Mouse (Mus musculus) midbrain, embryonic 15.5 days (tissue): ENCODE data around the gene Rab40c. TPM values are rescaled to one million over a fixed set of nuclear protein-coding genes. Genes with fewer than 3 reads are reported as not detected.

Source experiments
- ATAC-seq: fragments of 200-750 bp; cut with Nextera tagmentation; replicated peaks from 2 replicates; pipeline ENCODE4 v1.8.0; 2017; ENCODE audit warnings: moderate TSS enrichment
- H3K27ac ChIP-seq: fragments of 300-500 bp; sonication (generic); 2 replicates; pipeline ENCODE4 v1.5.1; 2015; ENCODE audit warnings: mild to moderate bottlenecking, inconsistent platforms
- H3K27me3 ChIP-seq: fragments of 300-500 bp; sonication (generic); replicated peaks from 2 replicates; pipeline ENCODE4 v1.6.1; 2015; ENCODE audit warnings: inconsistent platforms
- H3K36me3 ChIP-seq: fragments of 300-500 bp; sonication (generic); replicated peaks from 2 replicates; pipeline ENCODE4 v1.6.1; 2015; ENCODE audit warnings: inconsistent platforms
- H3K4me1 ChIP-seq: fragments of 300-500 bp; sonication (generic); 2 replicates; pipeline ENCODE4 v1.6.1; 2015; ENCODE audit warnings: inconsistent platforms
- H3K4me2 ChIP-seq: fragments of 300-500 bp; sonication (generic); 2 replicates; pipeline ENCODE4 v1.6.1; 2015; ENCODE audit warnings: inconsistent platforms, mild to moderate bottlenecking, moderate library complexity
- H3K4me3 ChIP-seq: fragments of 300-500 bp; sonication (generic); 2 replicates; pipeline ENCODE4 v1.5.1; 2015; ENCODE audit warnings: mild to moderate bottlenecking, inconsistent platforms
- H3K9ac ChIP-seq: fragments of 300-500 bp; sonication (generic); 2 replicates; pipeline ENCODE4 v1.6.1; 2015; ENCODE audit warnings: mild to moderate bottlenecking, inconsistent platforms
- H3K9me3 ChIP-seq: fragments of 300-500 bp; sonication (generic); 2 replicates; pipeline ENCODE4 v1.6.1; 2016; ENCODE audit warnings: inconsistent platforms
- WGBS: fragments of 180-500 bp; shearing (Covaris S2); methylation state at CpG from one replicate; pipeline ENCODE4 v1.1.7; 2015; ENCODE audit warnings: mixed read lengths; 5-methylcytosine and 5-hydroxymethylcytosine counted together
- polyA plus RNA-seq: library from polyadenylated mRNA; unstranded; fragments of >200 nt; fragmentation: Nextera tagmentation; extraction: Ambion mirVana; gene quantifications from 2 replicates; pipeline ENCODE4 v1.2.1, GENCODE M21; 2015

Gene Rab40c
- polyA plus RNA-seq: 56.7 and 57.5 TPM in 2 replicates

DNA sequence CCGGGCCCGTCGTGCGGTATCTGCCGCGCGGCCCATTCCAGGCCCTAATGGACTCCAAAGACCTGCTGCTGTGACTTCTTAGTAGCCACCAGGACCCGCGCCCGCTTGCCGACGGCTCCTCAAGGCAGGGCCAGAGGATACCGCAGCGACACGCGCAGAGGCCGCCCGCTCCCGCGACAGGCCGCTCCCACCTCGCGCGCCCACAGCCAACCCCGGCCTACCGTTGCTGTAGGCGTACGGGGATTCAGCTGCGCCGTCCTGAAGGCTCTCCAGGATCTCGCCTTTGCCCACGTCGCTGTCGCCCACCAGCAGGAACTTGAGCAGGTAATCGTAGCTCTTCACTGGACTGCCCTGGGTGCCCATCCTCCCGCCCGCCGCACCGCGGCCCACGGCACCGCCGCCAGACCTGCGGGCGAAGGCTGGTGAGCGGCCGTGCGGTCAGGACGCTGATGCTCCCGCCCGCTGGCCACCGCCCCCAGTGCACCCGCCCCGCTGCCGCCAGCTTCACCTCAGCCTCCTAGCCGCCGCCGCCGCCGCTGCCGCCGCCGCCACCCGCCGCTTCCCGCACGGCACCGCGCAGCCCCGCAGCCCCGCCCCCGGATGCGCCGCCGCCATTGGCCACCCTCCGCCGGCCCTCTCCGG is at the start of gene Rab40c:
Gene Rab40c (minus strand): TSS at position 584 of the 642 bp plus-strand sequence.
- no peaks in the 10 kb centered on the region for H3K36me3 ChIP-seq
- peak within 1 kb of the TSS; percentile 81 for H3K4me2 ChIP-seq
- WGBS: under 1% methylated on average over 67 of the region's 78 CpGs
- ATAC-seq: peak; percentile 20
- no peaks in the 10 kb centered on the region for H3K9me3 ChIP-seq
- H3K4me1 ChIP-seq: peaks cover 23% of the 10 kb centered on the region
- H3K27ac ChIP-seq: peak within 1 kb of the TSS; percentile 91
- H3K9ac ChIP-seq: peak within 1 kb of the TSS; percentile 84
- peak within 1 kb of the TSS; percentile 97 for H3K4me3 ChIP-seq
- H3K27me3 ChIP-seq: no peaks in the 10 kb centered on the region

DNA sequence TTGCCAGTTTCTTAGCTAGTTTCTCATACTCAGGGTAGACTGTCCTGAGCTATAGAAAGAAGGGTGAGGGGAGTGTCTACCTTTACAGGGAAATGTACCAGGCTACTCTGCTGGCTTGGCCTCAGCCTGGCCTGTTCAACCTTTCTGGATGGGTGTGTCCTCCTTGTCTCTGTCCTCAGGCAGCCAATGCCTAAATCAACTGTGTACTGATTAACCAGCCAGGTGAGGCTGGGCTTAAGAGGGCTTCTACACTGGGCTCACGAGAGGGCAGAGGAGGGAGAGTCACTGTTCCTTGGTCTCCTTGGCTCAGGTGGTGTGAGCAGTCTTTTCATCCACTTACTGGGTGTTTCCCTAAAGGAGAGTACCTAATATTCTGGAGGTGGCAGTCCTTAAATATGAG is 48.6 kb upstream of the Rab40c start:
- no peak overlapping the region for H3K4me2 ChIP-seq
- H3K27ac ChIP-seq: no peak overlapping the region
- no peak overlapping the region for H3K9ac ChIP-seq
- H3K36me3 ChIP-seq: peaks cover 7% of the 10 kb centered on the region; the same call in 1 of the 2 replicates
- H3K27me3 ChIP-seq: no peaks in the 10 kb centered on the region
- ATAC-seq: no peak
- no peak overlapping the region for H3K4me3 ChIP-seq
- H3K4me1 ChIP-seq: no peaks in the 10 kb centered on the region
- H3K9me3 ChIP-seq: no peaks in the 10 kb centered on the region
- WGBS: 90% methylated on average over 1 of the region's 1 CpGs

DNA sequence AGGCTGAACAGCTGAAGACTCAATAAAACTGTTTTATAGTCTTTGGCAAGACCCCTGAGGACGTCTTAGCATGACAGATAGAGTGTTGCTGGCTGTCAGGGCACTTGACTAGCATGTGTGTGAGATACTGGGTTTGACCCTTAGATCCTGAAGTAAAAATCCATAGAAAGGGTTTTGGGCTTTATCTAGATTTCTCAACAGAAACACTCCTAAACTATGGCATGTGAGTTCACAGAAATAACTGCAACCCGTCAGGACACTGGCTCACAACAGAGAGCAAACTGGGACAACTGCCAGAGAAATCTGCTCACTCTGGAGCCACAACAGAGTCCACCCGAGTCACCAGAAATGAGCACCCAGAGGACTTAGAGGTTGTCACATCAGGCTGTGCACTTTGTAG is 48.1 kb upstream of the Rab40c start:
- H3K4me2 ChIP-seq: no peak overlapping the region
- 83% methylated on average over 3 of the region's 3 CpGs for WGBS
- H3K9me3 ChIP-seq: no peaks in the 10 kb centered on the region
- ATAC-seq: no peak
- no peaks in the 10 kb centered on the region for H3K27me3 ChIP-seq
- no peak overlapping the region for H3K27ac ChIP-seq
- no peaks in the 10 kb centered on the region for H3K4me1 ChIP-seq
- no peak overlapping the region for H3K9ac ChIP-seq
- peaks cover 7% of the 10 kb centered on the region; the same call in 1 of the 2 replicates for H3K36me3 ChIP-seq
- H3K4me3 ChIP-seq: no peak overlapping the region

DNA sequence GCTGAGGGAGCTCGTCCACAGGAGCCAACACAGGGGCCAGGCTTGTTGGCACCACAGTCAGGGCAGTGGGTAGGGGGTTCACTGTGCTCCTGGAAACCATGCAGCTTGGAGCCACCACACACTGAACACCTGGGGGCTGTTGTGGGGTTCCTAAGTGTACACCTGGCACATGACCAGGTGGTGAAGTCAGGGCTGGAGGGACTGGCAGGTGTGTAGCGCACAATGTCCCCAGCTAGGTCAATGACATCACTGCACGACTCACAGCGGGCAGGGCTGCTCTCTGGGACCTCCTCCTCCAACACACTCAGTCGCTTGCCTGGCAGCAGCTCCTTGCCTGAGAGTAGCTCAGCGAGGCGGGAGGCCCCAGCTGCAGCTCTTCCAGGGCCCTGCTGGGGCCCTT is 44.7 kb upstream of the Rab40c start:
- Histone ChIP-seq H3K36me3 (peaks cover 11% of the 10 kb centered on the region; the same call in 1 of the 2 replicates), H3K4me2 (no peak overlapping the region), H3K4me1 (no peaks in the 10 kb centered on the region), H3K9me3 (no peaks in the 10 kb centered on the region), H3K9ac (no peak overlapping the region), H3K27ac (no peak overlapping the region), H3K27me3 (no peaks in the 10 kb centered on the region), H3K4me3 (no peak overlapping the region)
- WGBS: 88% methylated on average over 7 of the region's 7 CpGs
- ATAC-seq: no peak

DNA sequence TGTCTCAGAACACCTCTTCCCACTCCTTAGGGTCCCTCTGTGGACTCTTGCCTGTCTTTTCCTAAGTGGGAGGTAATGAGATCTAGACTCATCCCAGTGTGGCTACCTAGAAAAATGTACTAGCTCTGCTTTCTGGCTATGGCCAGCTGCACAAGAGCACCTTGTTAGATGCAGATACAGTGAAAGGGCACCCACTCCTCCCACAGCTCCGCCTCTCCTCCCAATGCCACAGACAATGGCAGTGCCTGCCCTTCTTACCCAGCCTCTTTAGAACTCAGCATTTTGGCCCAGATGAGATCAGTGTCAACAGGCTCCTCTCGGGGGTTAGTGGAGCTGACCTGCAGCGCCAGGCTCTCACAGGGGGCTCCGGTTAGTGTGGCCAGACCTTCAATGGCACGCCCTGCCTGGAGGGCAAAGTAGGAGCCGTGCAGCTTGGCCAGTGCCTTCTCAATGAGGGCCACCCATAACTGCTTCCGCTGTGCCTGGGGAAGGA is 42.9 kb upstream of the Rab40c start:
- WGBS: 95% methylated on average over 7 of the region's 7 CpGs
- H3K9me3 ChIP-seq: no peaks in the 10 kb centered on the region
- no peak overlapping the region for H3K4me2 ChIP-seq
- no peaks in the 10 kb centered on the region for H3K4me1 ChIP-seq
- no peak for ATAC-seq
- H3K36me3 ChIP-seq: peaks cover 11% of the 10 kb centered on the region; the same call in 1 of the 2 replicates
- H3K4me3 ChIP-seq: no peak overlapping the region
- H3K27ac ChIP-seq: no peak overlapping the region
- no peaks in the 10 kb centered on the region for H3K27me3 ChIP-seq
- H3K9ac ChIP-seq: no peak overlapping the region

DNA sequence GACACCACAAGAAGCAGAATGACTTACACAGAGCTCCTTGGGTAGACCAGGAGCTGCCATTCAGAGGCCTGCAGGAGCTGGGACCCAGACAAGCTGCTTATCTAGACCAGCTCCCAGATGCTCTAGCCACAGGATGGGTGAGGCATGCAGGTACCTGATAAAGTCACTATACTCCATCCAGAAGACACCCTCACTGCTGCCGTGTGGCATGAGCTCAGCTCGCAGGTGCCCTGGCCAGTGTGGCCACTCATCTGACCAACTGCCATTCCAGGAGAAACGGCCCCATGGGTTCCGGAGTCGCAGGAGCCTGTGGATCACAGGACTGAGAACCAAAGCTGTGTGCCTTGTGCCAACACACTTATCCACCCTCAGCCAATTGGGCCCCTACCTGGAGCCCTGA is 42.0 kb upstream of the Rab40c start:
- no peak overlapping the region for H3K4me2 ChIP-seq
- no peak overlapping the region for H3K4me3 ChIP-seq
- no peaks in the 10 kb centered on the region for H3K27me3 ChIP-seq
- no peak for ATAC-seq
- peaks cover 11% of the 10 kb centered on the region; the same call in 1 of the 2 replicates for H3K36me3 ChIP-seq
- H3K4me1 ChIP-seq: no peaks in the 10 kb centered on the region
- H3K9me3 ChIP-seq: no peaks in the 10 kb centered on the region
- WGBS: 94% methylated on average over 5 of the region's 5 CpGs
- H3K27ac ChIP-seq: no peak overlapping the region
- no peak overlapping the region for H3K9ac ChIP-seq

DNA sequence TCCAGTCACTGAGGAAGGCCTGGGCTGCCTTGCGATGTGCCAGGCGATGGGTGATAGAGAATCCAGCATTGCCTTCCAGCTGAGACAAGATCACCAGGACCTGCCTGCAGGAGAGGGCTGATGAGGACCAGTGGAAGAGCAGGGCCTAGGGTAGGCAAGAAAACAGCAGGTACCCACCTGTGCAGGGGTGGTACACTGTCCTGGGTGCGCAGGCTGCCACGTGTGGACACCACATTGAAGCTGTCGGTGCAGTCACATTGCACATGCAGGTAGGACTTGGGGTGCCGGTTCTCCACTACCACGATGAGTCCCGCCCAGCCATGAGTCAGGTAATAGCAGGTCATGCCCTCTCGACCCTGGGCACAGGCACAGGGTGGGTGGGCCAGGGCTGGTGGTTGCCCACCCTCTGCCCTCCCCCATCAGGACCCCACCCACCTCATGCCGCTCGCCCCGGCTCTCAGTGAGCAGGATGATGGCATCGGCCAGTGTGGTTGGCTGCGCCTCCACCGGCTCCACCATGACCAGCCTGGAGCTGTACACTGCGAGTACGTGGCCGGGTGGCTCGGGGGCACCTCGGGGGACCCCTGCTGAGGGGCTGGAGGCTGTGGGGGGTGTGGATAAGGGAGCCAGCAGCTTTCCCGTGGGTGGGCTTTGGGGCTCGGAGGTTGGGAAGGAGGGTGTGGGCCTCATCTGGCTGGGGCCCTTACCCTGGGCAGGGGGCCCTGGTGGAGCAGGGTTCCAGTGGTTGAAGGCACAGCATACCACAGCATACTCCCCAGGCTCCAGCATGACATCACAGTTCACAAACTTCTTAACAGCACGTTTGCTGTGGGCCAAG is 40.3 kb upstream of the Rab40c start:
- no peak for ATAC-seq
- Histone ChIP-seq H3K4me3 (no peak overlapping the region), H3K9me3 (no peaks in the 10 kb centered on the region), H3K4me1 (no peaks in the 10 kb centered on the region), H3K9ac (no peak overlapping the region), H3K27me3 (no peaks in the 10 kb centered on the region), H3K36me3 (peaks cover 11% of the 10 kb centered on the region; the same call in 1 of the 2 replicates), H3K4me2 (no peak overlapping the region), H3K27ac (no peak overlapping the region)
- WGBS: 93% methylated on average over 23 of the region's 23 CpGs

DNA sequence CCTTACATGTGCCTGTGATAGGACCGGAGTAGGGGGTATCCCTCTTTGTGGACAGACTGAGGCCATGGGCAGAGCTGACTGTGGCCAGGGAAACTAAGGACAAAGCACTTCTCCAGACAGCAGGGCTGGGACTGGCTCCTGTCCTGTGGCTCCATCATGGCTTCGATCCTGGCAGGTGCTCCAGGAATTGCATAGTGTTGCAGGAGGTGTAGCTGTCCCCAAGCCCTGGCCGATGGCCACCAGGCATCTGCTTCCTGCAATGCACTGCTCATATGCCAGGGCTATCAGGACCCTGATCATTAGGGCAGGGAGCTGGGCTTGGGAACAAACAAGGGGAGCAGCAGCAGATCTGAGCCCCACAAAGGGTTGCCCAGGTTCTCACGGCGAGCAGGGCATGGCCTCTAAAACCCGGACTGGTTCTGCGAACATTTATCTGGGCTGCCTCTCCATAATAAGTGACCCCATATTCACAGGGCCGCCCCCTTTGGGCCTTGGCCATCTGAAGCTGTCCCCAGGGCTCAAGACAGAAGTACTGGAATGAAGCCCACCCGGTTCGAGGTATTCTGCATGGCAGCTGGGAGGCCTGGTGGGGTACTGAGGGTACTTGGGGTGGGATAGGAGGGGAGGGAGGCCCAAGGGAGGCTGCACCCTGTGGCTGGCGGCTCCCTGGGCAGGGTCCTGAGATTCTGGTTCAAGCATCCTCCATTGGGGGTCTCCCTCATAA is 39.4 kb upstream of the Rab40c start:
- ATAC-seq: no peak
- no peak overlapping the region for H3K27ac ChIP-seq
- H3K4me1 ChIP-seq: no peaks in the 10 kb centered on the region
- H3K9me3 ChIP-seq: no peaks in the 10 kb centered on the region
- no peak overlapping the region for H3K4me3 ChIP-seq
- no peak overlapping the region for H3K4me2 ChIP-seq
- H3K9ac ChIP-seq: no peak overlapping the region
- 91% methylated on average over 11 of the region's 11 CpGs for WGBS
- peaks cover 9% of the 10 kb centered on the region; the same call in 1 of the 2 replicates for H3K36me3 ChIP-seq
- H3K27me3 ChIP-seq: peaks cover 2% of the 10 kb centered on the region; the same call in 1 of the 2 replicates

DNA sequence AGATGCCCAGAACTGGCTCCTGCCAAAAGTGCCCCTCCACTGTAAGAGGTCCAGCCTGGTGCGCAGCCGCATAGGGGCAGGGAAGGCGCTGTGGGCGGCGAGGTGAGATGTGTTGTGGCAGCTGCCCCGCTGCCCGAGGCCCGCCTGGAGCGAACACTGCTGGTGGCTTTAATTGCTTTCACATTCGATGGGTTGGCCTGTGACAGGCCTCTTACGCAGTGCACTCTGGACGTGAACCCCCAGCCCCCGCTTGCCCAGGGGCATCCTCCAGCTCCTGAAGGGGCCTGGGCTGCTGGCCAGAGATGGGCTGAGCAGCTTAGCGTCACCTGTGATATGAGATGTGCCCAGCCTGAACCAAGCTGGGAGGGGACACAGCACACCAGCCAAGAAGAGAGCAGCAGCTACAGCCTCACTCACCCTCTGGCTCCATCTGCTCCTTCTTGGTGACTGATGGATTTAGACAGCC is 38.1 kb upstream of the Rab40c start:
- H3K4me3 ChIP-seq: no peak overlapping the region
- H3K36me3 ChIP-seq: peaks cover 4% of the 10 kb centered on the region; the same call in 1 of the 2 replicates
- H3K9me3 ChIP-seq: no peaks in the 10 kb centered on the region
- H3K4me2 ChIP-seq: no peak overlapping the region
- 78% methylated on average over 14 of the region's 14 CpGs for whole genome bisulfite sequencing
- peaks cover 14% of the 10 kb centered on the region for H3K27me3 ChIP-seq
- H3K9ac ChIP-seq: no peak overlapping the region
- peak overlapping the region; percentile 9; the same call in 1 of the 2 replicates for H3K27ac ChIP-seq
- ATAC-seq: peak; percentile 37
- no peaks in the 10 kb centered on the region for H3K4me1 ChIP-seq

DNA sequence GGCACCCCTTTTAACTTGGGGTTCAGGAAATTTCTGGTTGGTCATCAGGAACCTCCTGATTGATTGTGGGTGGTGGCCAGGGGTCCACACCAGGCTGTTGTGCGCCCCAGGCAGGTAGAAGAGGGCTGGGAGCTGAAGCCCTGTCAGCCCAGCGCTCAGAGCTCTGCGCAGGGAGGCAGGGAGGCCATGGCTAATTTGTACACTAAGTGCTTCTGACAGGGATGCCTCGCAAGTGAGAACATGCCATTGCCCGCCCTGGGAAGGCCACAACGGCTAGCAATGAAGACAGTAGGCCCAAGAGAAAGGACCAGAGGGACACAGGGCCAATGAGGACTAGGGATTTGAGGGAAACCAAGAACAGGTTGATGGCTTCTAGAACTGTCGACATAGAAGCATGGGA is 37.1 kb upstream of the Rab40c start:
- 74% methylated on average over 7 of the region's 7 CpGs for WGBS
- peaks cover 2% of the 10 kb centered on the region; the same call in 1 of the 2 replicates for H3K36me3 ChIP-seq

DNA sequence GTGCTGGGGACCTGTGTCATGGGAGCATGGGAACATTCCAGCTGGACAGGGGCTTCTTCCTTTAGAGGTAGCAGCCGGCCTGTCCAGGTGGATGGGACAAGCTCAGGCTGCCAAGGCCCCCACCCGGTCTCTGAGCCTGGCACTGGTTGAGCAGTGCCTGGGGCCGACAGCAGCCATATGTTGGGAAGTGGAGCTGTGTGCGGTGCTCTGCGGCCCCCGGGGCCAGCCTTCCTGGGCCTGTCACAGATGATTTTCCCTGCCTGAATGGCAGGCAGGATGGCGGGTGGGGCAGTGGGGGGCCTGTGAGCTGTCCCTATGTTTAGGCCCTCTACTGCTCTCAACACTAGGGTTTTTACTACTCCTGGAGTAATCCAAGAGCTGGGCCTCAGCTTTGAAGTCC is 36.7 kb upstream of the Rab40c start:
- Histone ChIP-seq H3K36me3 (no peaks in the 10 kb centered on the region), H3K27ac (no peak overlapping the region), H3K4me1 (peaks cover 10% of the 10 kb centered on the region), H3K4me2 (no peak overlapping the region), H3K27me3 (peaks cover 28% of the 10 kb centered on the region), H3K9ac (no peak overlapping the region), H3K4me3 (no peak overlapping the region), H3K9me3 (no peaks in the 10 kb centered on the region)
- 56% methylated on average over 7 of the region's 7 CpGs for WGBS
- ATAC-seq: no peak

More for the DNA sequence above, 37.1 kb upstream of the Rab40c start:
- Histone ChIP-seq H3K9me3 (no peaks in the 10 kb centered on the region), H3K4me2 (no peak overlapping the region), H3K4me3 (no peak overlapping the region), H3K9ac (no peak overlapping the region), H3K27me3 (peaks cover 24% of the 10 kb centered on the region), H3K27ac (0 out of 2 replicates have a peak overlapping the region, but pooled peaks have one; percentile 9), H3K4me1 (peaks cover 6% of the 10 kb centered on the region)
- no peak for ATAC-seq

DNA sequence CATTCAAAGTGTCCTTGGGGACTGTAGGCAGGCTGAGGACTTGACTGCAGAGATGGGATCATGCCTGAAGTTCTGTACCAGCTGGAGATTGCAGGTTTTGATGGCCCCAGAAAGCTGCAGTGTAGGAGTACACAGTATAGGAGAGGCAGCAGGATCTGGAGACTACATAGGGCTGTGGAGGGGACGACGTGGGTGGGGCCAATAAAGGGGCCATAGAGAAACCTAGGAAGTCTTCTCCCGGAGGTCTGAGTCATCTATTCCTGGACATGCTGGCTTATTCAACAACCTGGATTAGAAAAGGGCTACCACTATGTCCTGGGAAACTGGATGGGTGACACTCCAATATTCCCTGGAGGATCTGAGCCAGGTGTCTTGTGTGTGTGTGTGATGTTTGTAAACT is 36.2 kb upstream of the Rab40c start:
- Histone ChIP-seq H3K27me3 (peaks cover 33% of the 10 kb centered on the region), H3K9ac (no peak overlapping the region), H3K4me3 (no peak overlapping the region), H3K4me2 (no peak overlapping the region), H3K27ac (no peak overlapping the region), H3K9me3 (no peaks in the 10 kb centered on the region), H3K36me3 (no peaks in the 10 kb centered on the region), H3K4me1 (peaks cover 11% of the 10 kb centered on the region)
- WGBS: 64% methylated on average over 3 of the region's 3 CpGs
- no peak for ATAC-seq
